Mouse (Mus musculus): ENCODE measurements around the gene Zfp420.

- TF ChIP-seq POLR2A (IDR thresholded peaks at IDR 0.05; ENCODE audit: borderline replicate concordance, control insufficient read depth, low read depth, low read length): no peak
- TF ChIP-seq CTCF (IDR thresholded peaks at IDR 0.05; ENCODE audit: control insufficient read depth, insufficient read depth, low read length): no peak
Observed at GRCm38 (mm10) chr7:29910252-29910651, 50.5 kb downstream of the Zfp420 start.
